Mouse (Mus musculus) liver, embryonic 12.5 days (tissue): Measurements from ENCODE around the gene Cptp. TPM values are rescaled to one million over a fixed set of nuclear protein-coding genes. Genes with fewer than 3 reads are reported as not detected.

ENCODE experiments used
- ATAC-seq: fragments of 200-750 bp; cut with Nextera tagmentation; 2 replicates; pipeline ENCODE4 v1.8.0; 2017; ENCODE audit warnings: moderate number of reproducible peaks, mild to moderate bottlenecking, moderate library complexity
- H3K27ac ChIP-seq: fragments of 300-500 bp; sonication (generic); 2 replicates; pipeline ENCODE4 v1.5.1; 2016; ENCODE audit warnings: mild to moderate bottlenecking
- H3K27me3 ChIP-seq: fragments of 300-500 bp; sonication (generic); replicated peaks from 2 replicates; pipeline ENCODE4 v1.6.1; 2016; ENCODE audit warnings: mild to moderate bottlenecking, moderate library complexity
- H3K36me3 ChIP-seq: fragments of 300-500 bp; sonication (generic); 2 replicates; pipeline ENCODE4 v1.6.1; 2016; ENCODE audit warnings: mild to moderate bottlenecking, moderate library complexity
- H3K4me1 ChIP-seq: fragments of 300-500 bp; sonication (generic); 2 replicates; pipeline ENCODE4 v1.6.1; 2016
- H3K4me2 ChIP-seq: fragments of 300-500 bp; sonication (generic); 2 replicates; pipeline ENCODE4 v1.6.1; 2016; ENCODE audit warnings: mild to moderate bottlenecking, moderate library complexity
- H3K4me3 ChIP-seq: fragments of 300-500 bp; sonication (generic); 2 replicates; pipeline ENCODE4 v1.5.1; 2016; ENCODE audit warnings: mild to moderate bottlenecking, moderate library complexity
- H3K9ac ChIP-seq: fragments of 300-500 bp; sonication (generic); 2 replicates; pipeline ENCODE4 v1.6.1; 2016; ENCODE audit warnings: mild to moderate bottlenecking, moderate library complexity
- H3K9me3 ChIP-seq: fragments of 300-500 bp; sonication (generic); replicated peaks from 2 replicates; pipeline ENCODE4 v1.6.1; 2016; ENCODE audit warnings: mild to moderate bottlenecking, moderate library complexity
- WGBS: fragments of 180-500 bp; shearing (Covaris S2); methylation state at CpG from one replicate; pipeline ENCODE4 v1.1.7; 2016; ENCODE audit not compliant: insufficient replicate concordance; 5-methylcytosine and 5-hydroxymethylcytosine counted together
- microRNA-seq: library from miRNA; unstranded; fragments of <30 nt; microRNA quantifications from one replicate; pipeline ENCODE4, GENCODE M21; 2017
- polyA plus RNA-seq: library from polyadenylated mRNA; unstranded; fragments of >200 nt; fragmentation: Nextera tagmentation; extraction: Ambion mirVana; gene quantifications from 2 replicates; pipeline ENCODE4 v1.2.1, GENCODE M21; 2016

Gene Cptp
- polyA plus RNA-seq, 1 experiment from 2014 or later = 10.3 TPM

- Histone ChIP-seq H3K4me2 (no peak overlapping the region), H3K4me1 (peaks cover 26% of the 10 kb centered on the region), H3K27ac (no peak overlapping the region), H3K9me3 (no peaks in the 10 kb centered on the region), H3K4me3 (no peak overlapping the region), H3K27me3 (no peaks in the 10 kb centered on the region), H3K36me3 (peaks cover 91% of the 10 kb centered on the region), H3K9ac (no peak overlapping the region)
- 84% methylated on average over 4 of the region's 4 CpGs for WGBS
- ATAC-seq = no peak
These were observed 51.7 kb downstream of the Cptp start for GRCm38 (mm10) chr4:155817533-155817932.

Small RNA genes within 50 kb of the gene (microRNA-seq; reads per million reads assigned to microRNA genes)
- not detected for gene Gm22991

Other genes starting within 250 kb of the Cptp start
- 41.1 and 45.5 TPM in 2 replicates for gene Cdk11b, start 244.6 kb downstream of the Cptp start, polyA plus RNA-seq
- gene Gm10563, start 224.0 kb downstream of the Cptp start, polyA plus RNA-seq = not detected in 2 replicates
- 8.1 and 9.2 TPM in 2 replicates for gene Mmp23, start 216.1 kb downstream of the Cptp start, polyA plus RNA-seq
- 7.2 and 7.4 TPM in 2 replicates for gene Mib2, start 200.2 kb downstream of the Cptp start, polyA plus RNA-seq
- 1.9 and 2.0 TPM in 2 replicates for gene Fndc10, start 175.1 kb downstream of the Cptp start, polyA plus RNA-seq
- gene Ssu72, start 164.6 kb downstream of the Cptp start, polyA plus RNA-seq = 80.8 and 91.2 TPM in 2 replicates
- 0.17 and 0.24 TPM in 2 replicates for gene Tmem240, start 134.6 kb downstream of the Cptp start, polyA plus RNA-seq
- gene Atad3a, start 108.3 kb downstream of the Cptp start, polyA plus RNA-seq = 101 and 110 TPM in 2 replicates
- gene Vwa1, start 94.7 kb downstream of the Cptp start, polyA plus RNA-seq = 0.49 and 0.73 TPM in 2 replicates
- gene Tmem88b, start 83.6 kb downstream of the Cptp start, polyA plus RNA-seq = 0.32 TPM in 2 replicates
- not detected in 2 replicates for gene Ankrd65, start 79.0 kb downstream of the Cptp start, polyA plus RNA-seq
- gene Mrpl20, start 66.6 kb downstream of the Cptp start, polyA plus RNA-seq = 223 and 228 TPM in 2 replicates
- 98.8 and 101 TPM in 2 replicates for gene Ccnl2, start 57.0 kb downstream of the Cptp start, polyA plus RNA-seq
- 146 and 153 TPM in 2 replicates for gene Aurkaip1, start 38.2 kb downstream of the Cptp start, polyA plus RNA-seq
- gene Mxra8, start 29.8 kb downstream of the Cptp start, polyA plus RNA-seq = 8.1 and 9.2 TPM in 2 replicates
- 10.7 and 12.1 TPM in 2 replicates for gene Dvl1, start 22.0 kb downstream of the Cptp start, polyA plus RNA-seq
- gene Tas1r3, start 6.1 kb downstream of the Cptp start, polyA plus RNA-seq = 0.07 and 0.11 TPM in 2 replicates
- 50.0 and 51.4 TPM in 2 replicates for gene Ints11, start 106 bp upstream of the Cptp start, polyA plus RNA-seq
- 32.7 and 33.6 TPM in 2 replicates for gene Pusl1, start 22.3 kb upstream of the Cptp start, polyA plus RNA-seq
- 13.4 and 13.6 TPM in 2 replicates for gene Acap3, start 22.4 kb upstream of the Cptp start, polyA plus RNA-seq
- 106 and 111 TPM in 2 replicates for gene Ube2j2, start 74.4 kb upstream of the Cptp start, polyA plus RNA-seq
- gene C1qtnf12, start 92.9 kb upstream of the Cptp start, polyA plus RNA-seq = 45.0 and 48.8 TPM in 2 replicates
- 8.2 and 8.7 TPM in 2 replicates for gene B3galt6, start 123.2 kb upstream of the Cptp start, polyA plus RNA-seq
- 93.4 and 93.9 TPM in 2 replicates for gene Sdf4, start 123.4 kb upstream of the Cptp start, polyA plus RNA-seq
- gene Tnfrsf4, start 144.4 kb upstream of the Cptp start, polyA plus RNA-seq = 0.39 and 0.60 TPM in 2 replicates
- gene Tnfrsf18, start 156.7 kb upstream of the Cptp start, polyA plus RNA-seq = 0.77 and 0.99 TPM in 2 replicates
- 0.07 and 0.15 TPM in 2 replicates for gene Ttll10, start 190.0 kb upstream of the Cptp start, polyA plus RNA-seq
- 19.6 and 20.3 TPM in 2 replicates for gene 9430015G10Rik, start 240.5 kb upstream of the Cptp start, polyA plus RNA-seq